Mouse (Mus musculus) fat pad, adult 2 months (tissue): ENCODE data around the gene Gm21887.
"Not testable (repeated sequence)": the region's sequence is repeated elsewhere in the genome, so short reads cannot be mapped to it uniquely, and the experiment has no call there.

Experiments used
- DNase-seq: peaks from one replicate; pipeline ENCODE4 v3.0.0-alpha.2; 2011; ENCODE audit warnings: low read depth, low spot score; ENCODE audit errors: extremely low read depth

The Gm21887 gene

DNA sequence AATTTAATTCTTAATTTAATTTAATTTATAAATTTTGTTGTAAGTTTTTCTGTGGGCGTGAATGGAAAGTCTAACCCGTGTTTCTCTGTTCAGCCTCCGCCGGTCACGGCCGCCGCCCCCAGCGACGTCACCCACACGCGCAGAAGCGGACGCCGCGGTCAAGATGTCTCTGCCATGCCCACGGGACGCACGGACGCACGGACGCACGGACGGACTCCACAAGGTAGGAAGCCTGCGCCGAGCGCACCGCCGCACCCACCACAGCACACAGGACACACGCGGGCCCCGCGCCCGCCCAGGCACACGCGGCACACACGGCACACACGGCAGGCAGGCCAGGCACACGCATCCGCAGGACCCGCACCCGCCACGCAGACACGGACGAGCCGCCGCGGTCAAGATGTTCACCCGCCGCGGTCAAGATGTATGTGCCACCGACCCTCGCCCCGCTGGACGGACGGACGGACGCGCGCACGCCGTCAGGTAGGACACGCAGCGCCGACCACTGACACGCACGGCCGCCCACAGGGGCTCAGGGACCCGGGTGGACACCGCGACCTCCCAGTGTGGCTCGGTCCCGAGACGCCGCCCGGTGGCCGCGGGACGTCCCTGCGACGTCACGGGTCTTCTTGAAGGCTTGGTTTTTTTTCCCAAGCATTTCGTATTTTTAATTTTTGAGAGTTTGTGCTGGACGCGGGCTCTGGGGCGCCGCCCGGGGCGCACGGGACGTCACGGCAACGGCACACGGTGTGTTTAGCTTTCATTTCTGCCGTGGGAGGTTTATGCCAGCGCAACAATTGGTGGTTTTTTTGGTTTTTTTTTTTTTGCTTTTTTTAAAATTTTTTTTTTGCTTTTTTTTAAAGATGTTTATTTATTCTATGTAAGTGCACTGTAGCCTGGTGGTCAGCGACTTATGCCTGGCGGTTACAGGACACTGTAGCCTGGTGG, 1.4 kb downstream of the Gm21887 start:
- DNase-seq, result not testable (repeated sequence)

DNA sequence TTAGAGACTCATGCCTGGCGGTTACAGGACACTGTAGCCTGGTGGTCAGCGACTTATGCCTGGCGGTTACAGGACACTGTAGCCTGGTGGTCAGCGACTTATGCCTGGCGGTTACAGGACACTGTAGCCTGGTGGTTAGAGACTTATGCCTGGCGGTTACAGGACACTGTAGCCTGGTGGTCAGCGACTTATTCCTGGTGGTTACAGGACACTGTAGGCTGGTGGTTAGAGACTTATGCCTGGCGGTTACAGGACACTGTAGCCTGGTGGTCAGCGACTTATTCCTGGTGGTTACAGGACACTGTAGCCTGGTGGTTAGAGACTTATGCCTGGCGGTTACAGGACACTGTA, 2.0 kb downstream of the Gm21887 start:
- DNase-seq, result not testable (repeated sequence)

DNA sequence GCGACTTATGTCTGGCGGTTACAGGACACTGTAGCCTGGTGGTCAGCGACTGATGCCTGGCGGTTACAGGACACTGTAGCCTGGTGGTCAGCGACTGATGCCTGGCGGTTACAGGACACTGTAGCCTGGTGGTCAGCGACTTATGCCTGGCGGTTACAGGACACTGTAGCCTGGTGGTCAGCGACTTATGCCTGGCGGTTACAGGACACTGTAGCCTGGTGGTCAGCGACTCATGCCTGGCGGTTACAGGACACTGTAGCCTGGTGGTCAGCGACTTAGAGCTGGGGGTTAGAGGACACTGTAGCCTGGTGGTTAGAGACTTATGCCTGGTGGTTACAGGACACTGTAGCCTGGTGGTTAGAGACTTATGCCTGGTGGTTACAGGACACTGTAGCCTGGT, 4.0 kb downstream of the Gm21887 start:
- DNase-seq, result not testable (repeated sequence)

DNA sequence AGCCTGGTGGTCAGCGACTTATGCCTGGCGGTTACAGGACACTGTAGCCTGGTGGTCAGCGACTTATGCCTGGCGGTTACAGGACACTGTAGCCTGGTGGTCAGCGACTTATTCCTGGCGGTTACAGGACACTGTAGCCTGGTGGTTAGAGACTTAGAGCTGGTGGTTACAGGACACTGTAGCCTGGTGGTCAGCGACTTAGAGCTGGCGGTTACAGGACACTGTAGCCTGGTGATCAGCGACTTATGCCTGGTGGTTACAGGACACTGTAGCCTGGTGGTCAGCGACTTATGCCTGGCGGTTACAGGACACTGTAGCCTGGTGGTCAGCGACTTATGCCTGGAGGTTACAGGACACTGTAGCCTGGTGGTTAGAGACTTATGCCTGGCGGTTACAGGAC, 4.6 kb downstream of the Gm21887 start:
- not testable (repeated sequence) for DNase-seq

DNA sequence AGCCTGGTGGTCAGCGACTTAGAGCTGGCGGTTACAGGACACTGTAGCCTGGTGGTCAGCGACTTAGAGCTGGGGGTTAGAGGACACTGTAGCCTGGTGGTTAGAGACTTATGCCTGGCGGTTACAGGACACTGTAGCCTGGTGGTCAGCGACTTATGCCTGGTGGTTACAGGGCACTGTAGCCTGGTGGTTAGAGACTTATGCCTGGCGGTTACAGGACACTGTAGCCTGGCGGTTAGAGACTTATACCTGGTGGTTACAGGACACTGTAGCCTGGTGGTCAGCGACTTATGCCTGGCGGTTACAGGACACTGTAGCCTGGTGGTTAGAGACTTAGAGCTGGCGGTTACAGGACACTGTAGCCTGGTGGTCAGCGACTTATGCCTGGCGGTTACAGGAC, 6.4 kb downstream of the Gm21887 start:
- DNase-seq, result not testable (repeated sequence)

DNA sequence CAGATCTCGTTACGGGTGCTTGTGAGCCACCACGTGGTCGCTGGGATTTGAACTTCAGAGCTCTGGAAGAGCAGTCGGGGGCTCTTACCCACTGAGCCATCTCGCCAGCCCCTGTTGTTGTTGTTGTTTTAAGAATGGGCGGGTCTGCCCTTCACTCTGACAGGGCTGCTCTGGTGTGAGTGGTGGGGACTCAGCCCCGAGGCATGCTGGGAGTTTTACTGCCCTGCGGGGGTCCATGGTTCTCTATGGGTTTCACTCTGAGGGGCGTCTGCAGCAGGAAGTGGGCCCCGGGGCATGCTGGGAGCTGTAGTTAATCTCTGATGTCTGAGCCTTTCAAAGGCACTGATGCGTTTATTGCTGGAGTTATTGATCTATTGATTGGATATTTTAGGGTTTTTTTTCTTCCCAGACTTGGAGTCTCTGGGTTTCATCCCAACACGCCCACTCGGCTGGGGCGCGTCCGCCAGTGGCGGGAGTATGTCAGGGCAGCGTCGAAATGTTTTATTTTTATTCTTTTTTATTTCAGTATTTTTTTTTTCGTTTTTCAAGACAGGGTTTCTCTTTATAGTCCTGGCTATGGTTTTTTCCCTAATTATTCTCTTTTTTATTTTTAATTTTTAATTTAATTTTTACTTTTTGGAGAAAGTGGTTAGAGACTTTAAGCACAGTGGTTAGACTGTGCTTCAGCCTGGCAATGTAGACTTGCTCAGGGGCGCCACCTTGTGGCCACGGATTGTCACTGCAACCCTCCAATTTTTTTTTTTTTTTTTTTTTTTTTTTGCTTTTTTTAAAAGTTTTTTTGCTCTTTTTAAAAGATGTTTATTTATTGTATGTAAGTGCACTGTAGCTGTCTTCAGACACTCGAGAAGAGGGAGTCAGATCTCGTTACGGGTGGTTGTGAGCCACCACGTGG, 8.1 kb downstream of the Gm21887 start:
- DNase-seq, result not testable (repeated sequence)

DNA sequence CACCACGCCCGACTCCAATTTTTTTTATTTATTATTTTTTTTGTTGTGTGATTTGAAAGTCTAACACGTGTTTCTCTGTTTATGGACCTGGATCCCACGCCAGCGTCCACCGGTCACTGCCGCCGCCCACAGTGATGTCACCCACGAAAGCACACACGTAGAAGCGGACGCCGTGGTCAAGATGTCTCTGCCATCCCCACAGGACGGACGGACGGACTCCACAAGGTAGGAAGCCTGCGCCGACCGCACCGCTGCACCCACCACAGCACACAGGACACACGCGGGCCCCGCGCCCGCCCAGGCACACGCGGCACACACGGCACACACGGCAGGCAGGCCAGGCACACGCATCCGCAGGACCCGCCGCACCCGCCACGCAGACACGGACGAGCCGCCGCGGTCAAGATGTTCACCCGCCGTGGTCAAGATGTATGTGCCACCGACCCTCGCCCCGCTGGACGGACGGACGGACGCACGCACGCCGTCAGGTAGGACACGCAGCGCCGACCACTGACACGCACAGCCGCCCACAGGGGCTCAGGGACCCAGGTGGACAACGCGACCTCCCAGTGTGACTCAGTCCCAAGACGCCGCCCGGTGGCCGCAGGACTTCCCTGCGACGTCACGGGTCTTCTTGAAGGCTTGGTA, 9.2 kb downstream of the Gm21887 start:
- DNase-seq, result not testable (repeated sequence)

DNA sequence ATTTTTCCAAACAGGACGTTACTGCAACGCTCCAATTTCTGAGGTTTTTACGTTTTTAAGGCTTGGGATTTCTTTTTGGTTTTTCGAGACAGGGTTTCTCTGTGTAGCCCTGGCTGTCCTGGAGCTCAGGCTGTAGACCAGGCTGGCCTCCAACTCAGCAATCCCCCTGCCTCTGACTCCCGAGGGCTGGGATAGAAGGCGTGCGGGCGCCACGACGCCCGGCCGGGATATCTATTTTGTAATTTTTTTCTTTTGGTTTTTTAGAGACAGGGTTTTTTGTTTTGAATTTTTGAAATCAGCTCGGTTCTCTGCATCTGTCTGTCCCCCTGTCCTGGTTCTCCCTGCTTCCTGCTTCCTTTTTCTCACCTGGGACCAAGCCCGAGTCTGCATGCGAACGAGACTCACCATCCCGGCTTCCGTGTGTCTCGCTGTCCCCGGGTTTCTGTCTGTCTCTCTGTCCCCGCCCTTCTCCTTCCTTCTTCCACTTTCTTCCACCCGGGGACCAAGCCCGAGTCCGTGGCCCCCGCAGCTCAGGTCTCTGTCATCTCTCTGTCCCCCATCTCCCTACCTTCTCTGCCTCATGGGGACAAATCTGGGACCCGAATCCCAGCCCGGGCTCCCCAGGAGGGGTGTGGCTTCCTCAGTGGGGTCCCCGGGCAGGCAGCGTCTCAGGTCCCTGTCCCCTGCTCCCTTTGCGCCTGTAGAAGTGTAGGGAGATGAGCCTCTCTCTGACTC, 9.9 kb downstream of the Gm21887 start:
- DNase-seq, result not testable (repeated sequence)

DNA sequence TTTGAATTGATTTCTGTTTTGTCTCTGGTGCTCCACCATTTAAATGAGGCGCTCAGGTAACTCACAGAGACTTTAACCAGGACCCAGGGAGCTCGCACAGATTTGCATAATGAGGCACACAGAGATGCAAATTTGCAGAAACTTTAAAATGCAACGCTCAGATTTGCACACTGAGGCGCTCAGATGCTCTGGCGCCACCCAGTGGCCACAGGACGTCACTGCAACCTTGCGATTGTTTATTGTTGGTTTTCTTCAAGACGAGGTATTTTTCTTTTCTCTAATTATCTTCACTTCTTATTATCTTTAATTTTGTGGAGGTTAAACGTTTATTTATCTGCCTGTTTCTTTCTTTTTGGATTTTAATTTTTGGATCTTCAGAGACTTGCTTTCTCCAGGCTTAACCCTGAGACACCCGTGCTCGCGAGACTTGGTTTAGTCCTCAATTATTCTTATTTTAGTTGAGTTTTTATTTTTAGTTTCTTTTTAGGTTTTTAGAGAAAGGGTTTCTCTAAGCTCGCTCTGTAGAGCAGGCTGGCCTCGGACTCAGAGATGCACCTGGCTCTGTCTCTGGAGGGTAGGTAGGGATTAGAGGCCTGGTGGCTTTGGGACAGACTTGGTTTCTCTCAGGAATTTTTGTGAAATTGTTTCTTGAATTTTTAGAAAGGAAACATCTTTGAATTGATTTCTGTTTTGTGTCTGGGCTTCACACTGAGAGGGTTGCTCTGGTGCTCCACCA, 10.7 kb downstream of the Gm21887 start:
- not testable (repeated sequence) for DNase-seq

DNA sequence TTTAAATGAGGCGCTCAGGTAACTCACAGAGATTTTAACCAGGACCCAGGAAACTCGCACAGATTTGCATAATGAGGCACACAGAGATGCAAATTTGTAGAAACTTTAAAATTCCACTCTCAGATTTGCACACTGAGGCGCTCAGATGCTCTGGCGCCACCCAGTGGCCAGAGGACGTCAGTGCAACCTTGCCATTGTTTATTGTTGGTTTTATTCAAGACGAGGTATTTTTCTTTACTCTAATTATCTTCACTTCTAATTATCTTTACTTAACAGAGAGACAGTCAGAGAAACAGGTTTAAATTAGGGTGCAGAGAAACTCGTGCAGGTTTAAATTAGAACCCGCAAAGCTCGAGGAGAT, 11.2 kb downstream of the Gm21887 start:
- not testable (repeated sequence) for DNase-seq

DNA sequence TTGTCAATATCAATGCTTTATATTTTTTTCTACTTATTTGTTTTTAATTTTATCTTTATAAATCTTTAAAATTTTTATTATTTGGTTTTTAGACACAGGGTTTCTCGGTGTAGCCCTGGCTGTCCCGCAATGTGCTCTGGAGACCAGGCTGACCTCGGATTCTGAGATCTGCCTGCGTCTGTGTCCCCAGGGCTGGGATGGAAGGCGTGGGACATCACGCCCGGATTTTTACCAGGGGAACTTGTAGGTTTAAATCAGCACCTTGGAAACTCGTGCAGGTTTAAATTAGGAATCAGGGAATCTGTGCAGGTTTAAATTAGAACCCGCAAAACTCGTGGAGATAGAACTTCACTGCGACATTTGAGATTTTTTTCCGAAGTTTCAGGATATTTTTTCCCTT, 11.7 kb downstream of the Gm21887 start:
- not testable (repeated sequence) for DNase-seq

DNA sequence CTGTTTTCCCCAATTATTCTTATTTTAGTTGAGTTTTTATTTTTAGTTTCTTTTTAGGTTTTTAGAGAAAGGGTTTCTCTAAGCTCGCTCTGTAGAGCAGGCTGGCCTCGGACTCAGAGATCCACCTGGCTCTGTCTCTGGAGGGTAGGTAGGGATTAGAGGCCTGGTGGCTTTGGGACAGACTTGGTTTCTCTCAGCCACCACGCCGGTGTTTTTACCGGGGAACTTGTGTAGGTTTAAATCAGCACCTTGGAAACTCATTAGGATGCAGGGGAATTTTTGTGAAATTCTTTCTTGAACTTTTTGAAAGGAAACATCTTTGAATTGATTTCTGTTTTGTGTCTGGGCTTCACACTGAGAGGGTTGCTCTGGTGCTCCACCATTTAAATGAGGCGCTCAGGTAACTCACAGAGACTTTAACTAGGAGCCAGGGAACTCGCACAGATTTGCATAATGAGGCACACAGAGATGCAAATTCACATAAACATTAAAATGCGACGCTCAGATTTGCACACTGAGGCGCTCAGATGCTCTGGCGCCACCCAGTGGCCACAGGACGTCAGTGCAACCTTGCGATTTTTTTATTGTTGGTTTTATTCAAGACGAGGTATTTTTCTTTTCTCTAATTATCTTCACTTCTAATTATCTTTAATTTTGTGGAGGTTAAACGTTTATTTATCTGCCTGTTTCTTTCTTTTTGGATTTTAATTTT, 12.4 kb downstream of the Gm21887 start:
- not testable (repeated sequence) for DNase-seq
